Mouse (Mus musculus): Measurements from ENCODE around the gene Ndufa3.

The Ndufa3 gene

GRCm38 (mm10) chr7:3611006-3611405 lies 6.2 kb upstream of the Ndufa3 start:
- DNase-seq: no peak

GRCm38 (mm10) chr7:3614021-3614420 lies 3.2 kb upstream of the Ndufa3 start:
- no peak for DNase-seq

- no peak for DNase-seq
Observed at GRCm38 (mm10) chr7:3616057-3616388, 1.1 kb upstream of the Ndufa3 start, which contains the start of gene Oscar. Gene Oscar, minus strand, starts transcription at chr7:3616157.

- DNase-seq: no peak
Observed at GRCm38 (mm10) chr7:3616389-3617241, 558 bp upstream of the Ndufa3 start.

- DNase-seq: no peak
Observed at GRCm38 (mm10) chr7:3629030-3629429, 11.9 kb downstream of the Ndufa3 start.

GRCm38 (mm10) chr7:3629543-3630477 lies 12.6 kb downstream of the Ndufa3 start, which contains the start of the genes Tfpt and Prpf31:
Gene Tfpt, minus strand, starts transcription at chr7:3629929.
Gene Prpf31, plus strand, starts transcription at chr7:3629985.
- peak; percentile 95 for DNase-seq

- no peak for DNase-seq
Observed at GRCm38 (mm10) chr7:3630478-3630815, 13.3 kb downstream of the Ndufa3 start.

GRCm38 (mm10) chr7:3643412-3643811 lies 26.2 kb downstream of the Ndufa3 start:
- no peak for DNase-seq

- DNase-seq: no peak
Observed at GRCm38 (mm10) chr7:3643843-3644242, 26.7 kb downstream of the Ndufa3 start.

- no peak for DNase-seq
Observed at GRCm38 (mm10) chr7:3644348-3644671, 27.1 kb downstream of the Ndufa3 start.

- peak; percentile 99 for DNase-seq
Observed at GRCm38 (mm10) chr7:3644672-3645487, 27.7 kb downstream of the Ndufa3 start, which contains the start of gene Cnot3. Gene Cnot3, plus strand, starts transcription at chr7:3645268.

- no peak for DNase-seq
Observed at GRCm38 (mm10) chr7:3645488-3646025, 28.4 kb downstream of the Ndufa3 start.

GRCm38 (mm10) chr7:3646188-3646587 lies 29.0 kb downstream of the Ndufa3 start:
- no peak for DNase-seq

GRCm38 (mm10) chr7:3646641-3647040 lies 29.5 kb downstream of the Ndufa3 start:
- DNase-seq: no peak

GRCm38 (mm10) chr7:3656966-3657365 lies 39.8 kb downstream of the Ndufa3 start:
- no peak for DNase-seq

- no peak for DNase-seq
Observed at GRCm38 (mm10) chr7:3658578-3658977, 41.4 kb downstream of the Ndufa3 start.

- DNase-seq: peak; percentile 63
Observed at GRCm38 (mm10) chr7:3664524-3665214, 47.5 kb downstream of the Ndufa3 start.

GRCm38 (mm10) chr7:3665215-3666114 lies 48.3 kb downstream of the Ndufa3 start, which contains the start of gene Leng1:
Gene Leng1, minus strand, starts transcription at chr7:3665840.
- DNase-seq: peak; percentile 98

- DNase-seq: peak; percentile 17
Observed at GRCm38 (mm10) chr7:3666921-3667391, 49.8 kb downstream of the Ndufa3 start.
